Mouse (Mus musculus): ENCODE measurements around the gene Gm15319. TPM values are rescaled to one million over a fixed set of nuclear protein-coding genes. Genes with fewer than 3 reads are reported as not detected.
A peak's percentile ranks its signal among the peaks of the same experiment; 100 is the strongest.
"Not testable (repeated sequence)": the region's sequence is repeated elsewhere in the genome, so short reads cannot be mapped to it uniquely, and the experiment has no call there.

Gm15319 gene
- 0.23 TPM in 1 of 2 replicates, not detected in the other for polyA plus RNA-seq (2014; fragmentation: Nextera tagmentation; extraction: Ambion mirVana)

GRCm38 (mm10) chr8:20363110-20363509 is at the start of gene Gm15319:
TSS of gene Gm15319 (minus strand) at chr8:20363210.
- WGBS, result no CpG with 5 or more reads among the region's 2 CpGs
- H3K4me2 ChIP-seq; H3K4me1 ChIP-seq (ENCODE audit: insufficient read depth); ATAC-seq (ENCODE audit: insufficient read depth); H3K27ac ChIP-seq (ENCODE audit: low read depth); DNase-seq; H3K36me3 ChIP-seq (ENCODE audit: insufficient read depth); H3K4me3 ChIP-seq (ENCODE audit: low read depth, low read length); H3K9ac ChIP-seq; H3K27me3 ChIP-seq (ENCODE audit: insufficient read depth, low read length); H3K9me3 ChIP-seq (ENCODE audit: low read depth, low read length): not testable (repeated sequence)

GRCm38 (mm10) chr8:20410355-20410754 is 47.3 kb upstream of the Gm15319 start:
- not testable (repeated sequence) for H3K9me3 ChIP-seq (ENCODE audit: low read depth, low read length); H3K36me3 ChIP-seq (ENCODE audit: insufficient read depth); H3K4me1 ChIP-seq (ENCODE audit: insufficient read depth); H3K4me3 ChIP-seq (ENCODE audit: low read depth, low read length); H3K9ac ChIP-seq; H3K27ac ChIP-seq (ENCODE audit: low read depth); ATAC-seq (ENCODE audit: insufficient read depth); DNase-seq; H3K4me2 ChIP-seq; H3K27me3 ChIP-seq (ENCODE audit: insufficient read depth, low read length)
- WGBS, result no CpG with 5 or more reads among the region's 3 CpGs

GRCm38 (mm10) chr8:20408441-20409030 is 45.5 kb upstream of the Gm15319 start:
- 88% methylated on average over 7 of the region's 8 CpGs for WGBS

GRCm38 (mm10) chr8:20389363-20389739 is 26.3 kb upstream of the Gm15319 start:
- not testable (repeated sequence) for H3K9ac ChIP-seq; DNase-seq; H3K4me1 ChIP-seq (ENCODE audit: insufficient read depth); H3K36me3 ChIP-seq (ENCODE audit: insufficient read depth); H3K4me2 ChIP-seq; H3K4me3 ChIP-seq (ENCODE audit: low read depth, low read length); H3K27ac ChIP-seq (ENCODE audit: low read depth); H3K9me3 ChIP-seq (ENCODE audit: low read depth, low read length); H3K27me3 ChIP-seq (ENCODE audit: insufficient read depth, low read length)
- peak; percentile 34 for TF ChIP-seq CTCF (IDR thresholded peaks at IDR 0.05; ENCODE audit: low read depth)
- ATAC-seq (ENCODE audit: insufficient read depth), result peak; percentile 76; the same call in 1 of the 2 replicates
- 19% methylated on average over 2 of the region's 7 CpGs for WGBS

More at GRCm38 (mm10) chr8:20408441-20409030, 45.5 kb upstream of the Gm15319 start:
- DNase-seq, result peak; percentile 0
- not testable (repeated sequence) for ATAC-seq (ENCODE audit: insufficient read depth); H3K27me3 ChIP-seq (ENCODE audit: insufficient read depth, low read length); H3K4me3 ChIP-seq (ENCODE audit: low read depth, low read length); H3K36me3 ChIP-seq (ENCODE audit: insufficient read depth); H3K9me3 ChIP-seq (ENCODE audit: low read depth, low read length); H3K4me1 ChIP-seq (ENCODE audit: insufficient read depth); H3K9ac ChIP-seq; H3K27ac ChIP-seq (ENCODE audit: low read depth); H3K4me2 ChIP-seq

- not testable (repeated sequence) for H3K4me2 ChIP-seq; H3K4me1 ChIP-seq (ENCODE audit: insufficient read depth)
Observed at GRCm38 (mm10) chr8:20388706-20389362, 25.8 kb upstream of the Gm15319 start.

GRCm38 (mm10) chr8:20387121-20387794 is 24.2 kb upstream of the Gm15319 start:
- H3K4me2 ChIP-seq; H3K27ac ChIP-seq (ENCODE audit: low read depth); H3K4me1 ChIP-seq (ENCODE audit: insufficient read depth); H3K9me3 ChIP-seq (ENCODE audit: low read depth, low read length); H3K9ac ChIP-seq; H3K36me3 ChIP-seq (ENCODE audit: insufficient read depth); H3K4me3 ChIP-seq (ENCODE audit: low read depth, low read length); H3K27me3 ChIP-seq (ENCODE audit: insufficient read depth, low read length); ATAC-seq (ENCODE audit: insufficient read depth): not testable (repeated sequence)
- DNase-seq, result peak; percentile 0
- 82% methylated on average over 2 of the region's 8 CpGs for WGBS

More at GRCm38 (mm10) chr8:20388706-20389362, 25.8 kb upstream of the Gm15319 start:
- no CpG with 5 or more reads among the region's 7 CpGs for WGBS
- DNase-seq; H3K9me3 ChIP-seq (ENCODE audit: low read depth, low read length); H3K9ac ChIP-seq; H3K27me3 ChIP-seq (ENCODE audit: insufficient read depth, low read length); H3K4me3 ChIP-seq (ENCODE audit: low read depth, low read length); H3K36me3 ChIP-seq (ENCODE audit: insufficient read depth); H3K27ac ChIP-seq (ENCODE audit: low read depth): not testable (repeated sequence)
- peak; percentile 65; the same call in 1 of the 2 replicates for ATAC-seq (ENCODE audit: insufficient read depth)

- H3K36me3 ChIP-seq (ENCODE audit: insufficient read depth); H3K4me2 ChIP-seq; ATAC-seq (ENCODE audit: insufficient read depth); H3K4me1 ChIP-seq (ENCODE audit: insufficient read depth); H3K9me3 ChIP-seq (ENCODE audit: low read depth, low read length); H3K9ac ChIP-seq; H3K4me3 ChIP-seq (ENCODE audit: low read depth, low read length); DNase-seq; H3K27me3 ChIP-seq (ENCODE audit: insufficient read depth, low read length); H3K27ac ChIP-seq (ENCODE audit: low read depth): not testable (repeated sequence)
- no CpG with 5 or more reads among the region's 2 CpGs for WGBS
Observed at GRCm38 (mm10) chr8:20384990-20385389, 22.0 kb upstream of the Gm15319 start.

GRCm38 (mm10) chr8:20384131-20384530 is 21.1 kb upstream of the Gm15319 start:
- not testable (repeated sequence) for H3K27ac ChIP-seq (ENCODE audit: low read depth); H3K9me3 ChIP-seq (ENCODE audit: low read depth, low read length); H3K9ac ChIP-seq; H3K4me1 ChIP-seq (ENCODE audit: insufficient read depth); H3K4me3 ChIP-seq (ENCODE audit: low read depth, low read length); H3K27me3 ChIP-seq (ENCODE audit: insufficient read depth, low read length); H3K36me3 ChIP-seq (ENCODE audit: insufficient read depth); ATAC-seq (ENCODE audit: insufficient read depth); DNase-seq; H3K4me2 ChIP-seq
- 92% methylated on average over 7 of the region's 9 CpGs for WGBS

GRCm38 (mm10) chr8:20382146-20382545 is 19.1 kb upstream of the Gm15319 start:
- H3K27ac ChIP-seq (ENCODE audit: low read depth), result not testable (repeated sequence)
- WGBS, result 66% methylated on average over 2 of the region's 2 CpGs

GRCm38 (mm10) chr8:20381637-20382036 is 18.6 kb upstream of the Gm15319 start:
- not testable (repeated sequence) for H3K36me3 ChIP-seq (ENCODE audit: insufficient read depth); H3K27ac ChIP-seq (ENCODE audit: low read depth); H3K4me2 ChIP-seq; DNase-seq; ATAC-seq (ENCODE audit: insufficient read depth); H3K9me3 ChIP-seq (ENCODE audit: low read depth, low read length); H3K4me3 ChIP-seq (ENCODE audit: low read depth, low read length); H3K27me3 ChIP-seq (ENCODE audit: insufficient read depth, low read length); H3K4me1 ChIP-seq (ENCODE audit: insufficient read depth); H3K9ac ChIP-seq
- WGBS, result 90% methylated on average over 2 of the region's 3 CpGs

More at GRCm38 (mm10) chr8:20382146-20382545, 19.1 kb upstream of the Gm15319 start:
- H3K27me3 ChIP-seq (ENCODE audit: insufficient read depth, low read length); H3K4me2 ChIP-seq; H3K9me3 ChIP-seq (ENCODE audit: low read depth, low read length); DNase-seq; ATAC-seq (ENCODE audit: insufficient read depth); H3K9ac ChIP-seq; H3K4me1 ChIP-seq (ENCODE audit: insufficient read depth); H3K36me3 ChIP-seq (ENCODE audit: insufficient read depth); H3K4me3 ChIP-seq (ENCODE audit: low read depth, low read length): not testable (repeated sequence)

Data from lung, embryonic 14.5 days (tissue).